Mouse (Mus musculus) ES-Bruce4 (cell line): ENCODE data around the gene 9130019O22Rik.

Experiments used
- CTCF ChIP-seq: IDR thresholded peaks from one replicate; pipeline ENCODE4 v1.8.1; 2011; ENCODE audit warnings: low read depth, low read length
- EP300 ChIP-seq: IDR thresholded peaks from 2 replicates; pipeline ENCODE4 v1.6.1; 2011; ENCODE audit warnings: low read depth, low read length; ENCODE audit not compliant: insufficient read depth
- POLR2A ChIP-seq: IDR thresholded peaks from one replicate; pipeline ENCODE4 v1.8.1; 2011; ENCODE audit warnings: low read length; ENCODE audit not compliant: insufficient read depth

DNA sequence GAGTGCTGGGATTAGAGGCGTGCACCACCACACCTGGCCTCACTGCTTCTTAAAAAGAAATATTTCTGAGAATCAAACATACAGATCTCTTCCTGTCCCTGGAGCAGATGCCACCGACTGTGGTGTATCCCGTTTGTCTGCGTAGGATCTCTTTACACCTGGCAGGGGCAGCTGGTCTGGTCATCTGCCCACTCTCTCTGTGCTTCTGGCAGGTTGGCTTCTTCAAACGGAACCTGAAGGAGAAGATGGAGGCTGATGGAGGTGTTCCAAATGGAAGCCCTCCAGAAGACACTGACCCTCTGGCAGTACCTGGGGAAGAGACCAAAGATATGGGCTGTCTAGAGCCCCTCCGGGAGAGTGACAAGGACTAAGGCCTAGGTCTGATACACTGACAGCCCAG is 53.7 kb downstream of the 9130019O22Rik start:
- TF ChIP-seq POLR2A = no peak
- TF ChIP-seq CTCF = no peak
- TF ChIP-seq EP300 = no peak
